Mouse (Mus musculus) midbrain, embryonic 11.5 days (tissue): Measurements from ENCODE around the gene Gemin4. TPM values are rescaled to one million over a fixed set of nuclear protein-coding genes. Genes with fewer than 3 reads are reported as not detected.

Experiments
- ATAC-seq: fragments of 200-750 bp; cut with Nextera tagmentation; 2 replicates; pipeline ENCODE4 v1.8.0; 2017; ENCODE audit warnings: moderate TSS enrichment, moderate library complexity; ENCODE audit not compliant: low FRiP score
- DNase-seq: peaks from one replicate; pipeline ENCODE4 v3.0.0; 2015; ENCODE audit warnings: low spot score; ENCODE audit errors: missing footprints
- H3K27ac ChIP-seq: fragments of 300-500 bp; sonication (generic); 2 replicates; pipeline ENCODE4 v1.5.1; 2014; ENCODE audit warnings: low read depth, low read length
- H3K27me3 ChIP-seq: fragments of 300-500 bp; sonication (generic); 2 replicates; pipeline ENCODE4 v1.6.1; 2014; ENCODE audit warnings: mild to moderate bottlenecking, low read length, moderate library complexity, mixed read lengths; ENCODE audit not compliant: control insufficient read depth, insufficient read depth
- H3K36me3 ChIP-seq: fragments of 300-500 bp; sonication (generic); 2 replicates; pipeline ENCODE4 v1.6.1; 2014; ENCODE audit warnings: mild to moderate bottlenecking, low read length, moderate library complexity, mixed read lengths; ENCODE audit not compliant: control insufficient read depth, insufficient read depth
- H3K4me1 ChIP-seq: fragments of 300-500 bp; sonication (generic); 2 replicates; pipeline ENCODE4 v1.6.1; 2014; ENCODE audit warnings: low read length; ENCODE audit not compliant: control insufficient read depth, insufficient read depth
- H3K4me2 ChIP-seq: fragments of 300-500 bp; sonication (generic); 2 replicates; pipeline ENCODE4 v1.6.1; 2014; ENCODE audit warnings: mild to moderate bottlenecking, moderate library complexity
- H3K4me3 ChIP-seq: fragments of 300-500 bp; sonication (generic); 2 replicates; pipeline ENCODE4 v1.5.1; 2014; ENCODE audit warnings: low read depth, low read length
- H3K9ac ChIP-seq: fragments of 300-500 bp; sonication (generic); 2 replicates; pipeline ENCODE4 v1.6.1; 2014; ENCODE audit warnings: low read length
- H3K9me3 ChIP-seq: fragments of 300-500 bp; sonication (generic); 2 replicates; pipeline ENCODE4 v1.6.1; 2016; ENCODE audit warnings: low read length; ENCODE audit not compliant: control insufficient read depth
- WGBS: fragments of 180-500 bp; shearing (Covaris S2); extraction: QIAGEN DNeasy Blood & Tissue Kit; methylation state at CpG from one replicate; pipeline ENCODE4 v1.1.7; 2014; 5-methylcytosine and 5-hydroxymethylcytosine counted together
- polyA plus RNA-seq: library from polyadenylated mRNA; unstranded; fragments of >200 nt; fragmentation: Nextera tagmentation; extraction: Ambion mirVana; gene quantifications from 2 replicates; pipeline ENCODE4 v1.2.1, GENCODE M21; 2014

Gene Gemin4
- polyA plus RNA-seq, 1 experiment from 2014 or later = 42.8 TPM

DNA sequence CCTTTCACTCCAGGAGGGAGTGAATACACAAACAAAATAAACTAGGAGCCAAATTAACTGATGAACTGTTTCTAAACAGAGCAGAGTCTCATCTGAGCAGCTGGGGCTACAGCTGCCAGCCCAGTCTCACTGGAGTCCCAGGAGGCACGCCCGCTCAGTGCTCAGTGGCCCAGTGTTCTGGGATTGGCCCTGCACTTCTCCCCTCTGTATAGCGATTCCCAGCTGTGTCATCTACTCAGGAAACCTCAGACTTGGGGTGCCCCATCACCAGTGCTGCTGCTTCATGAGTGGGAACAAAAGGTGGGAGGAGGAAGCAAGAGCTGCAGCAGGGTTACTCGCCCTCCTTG lies 36.4 kb upstream of the Gemin4 start:
- 84% methylated on average over 4 of the region's 4 CpGs for WGBS
- no peak overlapping the region for H3K4me3 ChIP-seq
- no peaks in the 10 kb centered on the region for H3K9me3 ChIP-seq
- H3K27ac ChIP-seq = peak overlapping the region; percentile 44
- peaks cover 3% of the 10 kb centered on the region; the same call in 1 of the 2 replicates for H3K36me3 ChIP-seq
- H3K27me3 ChIP-seq = no peaks in the 10 kb centered on the region
- DNase-seq = peak; percentile 82
- no peak for ATAC-seq
- no peak overlapping the region for H3K4me2 ChIP-seq
- H3K4me1 ChIP-seq = peaks cover 9% of the 10 kb centered on the region
- H3K9ac ChIP-seq = no peak overlapping the region

DNA sequence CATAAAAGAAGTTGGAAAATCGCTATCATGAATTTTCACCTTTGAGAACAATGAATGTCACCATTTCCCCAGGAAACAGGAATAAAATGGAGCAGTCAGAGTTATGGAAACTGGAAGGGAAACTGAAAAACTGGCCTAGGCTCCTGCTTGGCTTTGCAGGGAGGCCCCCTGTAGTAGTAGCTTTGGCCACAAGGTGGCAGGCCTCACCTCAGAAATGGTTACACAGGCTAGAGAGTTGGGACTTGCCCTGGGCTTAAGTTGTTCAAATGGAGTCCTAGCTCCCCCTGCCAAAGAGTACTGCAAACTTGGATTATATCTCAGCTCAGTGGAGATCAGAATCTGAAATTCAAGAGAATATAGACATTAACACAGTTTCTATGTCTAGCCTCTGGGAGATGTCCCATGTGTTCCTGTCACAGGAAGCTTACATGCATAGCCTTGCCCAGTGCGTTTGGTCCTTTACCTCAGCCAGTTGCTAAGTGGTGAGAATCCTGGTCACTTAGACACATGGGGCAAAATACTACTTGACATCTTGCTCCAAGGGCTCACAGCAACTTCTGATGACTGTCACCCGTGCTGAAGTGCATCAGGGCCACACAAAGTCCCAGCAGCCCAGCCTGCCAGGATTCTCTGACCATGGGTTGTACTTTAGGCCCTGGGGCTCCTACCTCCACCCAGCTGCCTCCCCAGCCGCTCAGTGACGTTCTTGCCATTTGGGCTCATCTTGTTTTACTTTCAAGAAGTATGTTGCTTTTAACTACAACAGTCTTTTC lies 35.9 kb upstream of the Gemin4 start:
- H3K9ac ChIP-seq = peak overlapping the region; percentile 5; the same call in 1 of the 2 replicates
- peak overlapping the region; percentile 44 for H3K27ac ChIP-seq
- peaks cover 7% of the 10 kb centered on the region for H3K4me1 ChIP-seq
- H3K4me3 ChIP-seq = no peak overlapping the region
- peak; percentile 98 for DNase-seq
- H3K36me3 ChIP-seq = peaks cover 3% of the 10 kb centered on the region; the same call in 1 of the 2 replicates
- 52% methylated on average over 5 of the region's 5 CpGs for WGBS
- peak; percentile 76 for ATAC-seq
- H3K27me3 ChIP-seq = no peaks in the 10 kb centered on the region
- H3K9me3 ChIP-seq = no peaks in the 10 kb centered on the region
- H3K4me2 ChIP-seq = no peak overlapping the region

DNA sequence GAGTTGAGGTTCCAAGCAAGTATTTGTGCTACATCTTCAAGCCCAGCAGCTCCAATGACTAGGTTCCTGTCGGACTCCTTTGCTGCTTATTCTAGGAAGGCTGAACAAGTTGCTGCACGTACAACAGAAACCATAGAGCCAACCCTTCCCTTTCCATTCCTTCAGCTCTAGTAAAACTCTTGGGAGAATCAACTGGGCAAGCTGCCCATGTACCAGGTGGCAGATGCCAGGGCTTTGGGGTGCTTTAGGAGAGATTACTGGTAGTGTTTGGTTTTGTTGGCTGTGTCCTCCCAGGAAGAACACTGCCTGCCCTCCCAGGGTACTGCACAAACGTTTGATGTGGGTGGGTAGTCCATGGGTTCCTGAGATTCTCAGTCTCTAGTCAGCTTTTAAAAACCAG lies 34.6 kb upstream of the Gemin4 start:
- no peak overlapping the region for H3K4me2 ChIP-seq
- no peak overlapping the region for H3K27ac ChIP-seq
- whole genome bisulfite sequencing = 68% methylated on average over 3 of the region's 3 CpGs
- no peak overlapping the region for H3K9ac ChIP-seq
- H3K4me3 ChIP-seq = no peak overlapping the region
- H3K27me3 ChIP-seq = no peaks in the 10 kb centered on the region
- DNase-seq (no peak), ATAC-seq (no peak)
- H3K36me3 ChIP-seq = peaks cover 3% of the 10 kb centered on the region; the same call in 1 of the 2 replicates
- no peaks in the 10 kb centered on the region for H3K9me3 ChIP-seq
- H3K4me1 ChIP-seq = peaks cover 7% of the 10 kb centered on the region

DNA sequence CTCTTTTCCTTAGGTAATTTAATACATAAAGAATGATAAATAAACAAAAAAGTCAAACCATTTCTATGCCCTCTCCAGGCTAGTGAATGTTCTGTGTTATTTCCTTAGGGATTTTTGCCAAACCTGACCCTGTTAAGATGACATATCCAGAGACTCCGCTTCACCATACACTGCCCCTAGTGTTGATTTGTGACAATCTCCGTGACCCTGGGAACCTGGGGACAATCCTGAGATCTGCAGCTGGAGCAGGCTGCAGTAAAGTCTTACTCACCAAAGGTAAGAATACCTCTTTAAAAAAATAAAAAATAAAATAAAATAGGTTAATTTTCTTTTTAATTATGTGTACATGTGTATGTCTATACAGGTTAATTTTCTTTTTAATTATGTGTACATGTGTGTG lies 29.8 kb upstream of the Gemin4 start:
- H3K27ac ChIP-seq = no peak overlapping the region
- DNase-seq (no peak), ATAC-seq (no peak)
- H3K4me2 ChIP-seq = no peak overlapping the region
- WGBS = 42% methylated on average over 2 of the region's 2 CpGs
- H3K4me1 ChIP-seq = peaks cover 10% of the 10 kb centered on the region
- H3K9me3 ChIP-seq = no peaks in the 10 kb centered on the region
- H3K4me3 ChIP-seq = no peak overlapping the region
- peaks cover 3% of the 10 kb centered on the region; the same call in 1 of the 2 replicates for H3K36me3 ChIP-seq
- no peaks in the 10 kb centered on the region for H3K27me3 ChIP-seq
- no peak overlapping the region for H3K9ac ChIP-seq

DNA sequence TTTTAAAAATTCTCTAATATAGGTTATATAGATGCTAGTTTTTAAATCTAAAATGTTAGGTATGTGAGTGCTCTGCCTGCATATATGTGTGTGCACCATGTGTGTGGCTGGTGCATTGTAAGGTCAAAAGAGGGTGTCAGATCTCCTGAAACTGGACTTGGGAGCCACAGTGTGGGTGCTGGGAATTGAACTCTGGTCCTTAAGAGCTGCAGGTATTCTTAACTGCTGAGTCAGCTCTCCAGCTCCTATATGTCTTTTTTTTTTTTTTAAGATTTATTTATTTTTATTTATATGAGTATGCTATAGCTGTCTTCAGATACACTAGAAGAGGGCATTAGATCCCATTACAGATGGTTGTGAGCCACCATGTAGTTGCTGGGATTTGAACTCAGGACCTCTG lies 29.0 kb upstream of the Gemin4 start:
- no peak overlapping the region for H3K9ac ChIP-seq
- no peaks in the 10 kb centered on the region for H3K9me3 ChIP-seq
- ATAC-seq (no peak), DNase-seq (no peak)
- peaks cover 3% of the 10 kb centered on the region; the same call in 1 of the 2 replicates for H3K36me3 ChIP-seq
- H3K4me3 ChIP-seq = no peak overlapping the region
- H3K4me2 ChIP-seq = no peak overlapping the region
- no peaks in the 10 kb centered on the region for H3K27me3 ChIP-seq
- no peak overlapping the region for H3K27ac ChIP-seq
- H3K4me1 ChIP-seq = peaks cover 10% of the 10 kb centered on the region

DNA sequence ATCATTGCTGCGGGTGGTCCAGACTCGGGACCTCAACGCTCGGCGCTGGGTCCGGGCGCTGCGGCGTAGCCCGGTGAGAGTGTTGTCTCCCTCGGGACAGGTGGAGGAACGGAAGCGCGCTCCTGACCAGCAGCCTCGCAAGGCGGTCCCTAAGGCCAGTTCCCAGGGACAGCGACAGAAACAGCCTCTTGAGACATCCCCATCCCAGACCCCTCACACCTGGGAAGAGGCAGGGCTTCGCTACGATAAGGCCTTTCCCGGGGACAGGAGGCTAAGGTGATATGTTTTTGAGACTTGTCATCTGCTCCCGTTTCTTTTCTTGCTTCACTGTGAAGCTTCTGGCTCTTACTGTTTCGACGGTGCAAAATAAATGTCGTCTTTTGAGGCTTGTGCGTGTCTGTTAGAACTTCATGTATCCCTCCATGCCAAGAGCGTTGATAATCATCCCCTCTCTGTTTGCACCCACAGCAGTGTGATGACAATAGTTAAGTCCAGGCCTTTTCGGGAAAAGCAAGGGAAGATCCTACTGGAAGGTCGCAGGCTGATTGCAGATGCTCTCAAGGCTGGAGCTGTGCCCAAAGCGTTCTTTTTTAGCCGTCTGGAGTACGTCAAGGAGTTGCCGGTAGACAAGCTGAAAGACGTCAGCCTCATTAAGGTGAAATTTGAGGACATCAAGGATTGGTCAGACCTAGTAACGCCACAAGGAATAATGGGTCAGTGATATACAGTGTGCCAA lies 26.5 kb upstream of the Gemin4 start:
- Histone ChIP-seq H3K4me3 (peak overlapping the region; percentile 63), H3K27me3 (no peaks in the 10 kb centered on the region), H3K4me1 (peaks cover 10% of the 10 kb centered on the region), H3K27ac (no peak overlapping the region), H3K36me3 (no peaks in the 10 kb centered on the region; the same call in 1 of the 2 replicates), H3K9ac (peak overlapping the region; percentile 80), H3K9me3 (no peaks in the 10 kb centered on the region), H3K4me2 (peak overlapping the region; percentile 89)
- no peak for DNase-seq
- no peak; the same call in 1 of the 2 replicates for ATAC-seq
- 5% methylated on average over 34 of the region's 34 CpGs for WGBS

DNA sequence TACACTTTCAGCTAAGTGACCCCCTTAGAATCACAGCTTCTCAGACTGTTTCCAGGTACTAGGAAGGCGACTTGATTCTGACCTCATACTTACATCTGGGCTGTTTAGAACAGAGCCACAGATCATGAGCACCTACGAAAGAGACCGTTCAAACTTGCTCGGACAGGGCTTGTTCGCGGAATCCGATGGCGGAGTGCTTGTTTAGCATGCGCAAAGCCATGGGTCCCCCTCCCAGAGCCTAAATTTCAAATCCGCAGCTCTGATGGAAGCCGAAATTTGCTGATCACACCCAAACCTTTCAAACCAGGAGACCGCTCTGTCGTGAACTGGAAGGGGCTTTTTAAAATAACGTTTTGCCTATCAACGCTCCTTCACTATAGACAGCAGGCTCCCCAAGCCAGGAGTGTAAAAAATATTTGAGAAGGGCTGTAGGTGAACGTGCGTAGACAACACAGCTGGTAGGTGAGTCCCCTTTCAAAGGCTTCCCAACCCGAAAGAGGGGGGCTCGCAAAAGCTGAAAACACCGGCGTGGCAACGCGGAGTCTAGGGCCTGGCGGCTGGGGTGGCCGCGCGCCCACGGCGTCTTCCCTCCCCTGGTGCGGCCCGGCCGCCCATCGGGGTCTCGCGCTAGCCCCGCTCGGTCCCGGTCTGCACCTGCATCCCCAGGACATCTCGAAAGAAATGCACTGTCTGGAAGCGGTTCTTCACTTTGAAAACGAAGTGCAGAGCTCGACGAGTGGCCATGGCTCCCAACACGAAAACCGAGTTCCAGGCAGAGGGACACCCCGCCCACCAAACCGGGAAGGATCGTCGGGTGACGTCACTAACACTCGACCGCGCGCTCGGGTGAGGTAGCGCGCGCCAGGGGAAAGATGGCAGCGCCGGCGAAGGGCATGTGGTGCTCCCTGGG lies 25.7 kb upstream of the Gemin4 start, which contains the start of the genes Mrm3 and Glod4:
Gene Mrm3 (plus strand): TSS at position 815 of the 910 bp plus-strand sequence.
Gene Glod4 (minus strand): TSS at position 825 of the 910 bp plus-strand sequence.
- H3K9ac ChIP-seq = peak within 1 kb of the TSS; percentile 80
- H3K4me2 ChIP-seq = peak within 1 kb of the TSS; percentile 89
- peaks cover 10% of the 10 kb centered on the region for H3K4me1 ChIP-seq
- no peak within 1 kb of the TSS for H3K27ac ChIP-seq
- no peaks in the 10 kb centered on the region for H3K27me3 ChIP-seq
- WGBS = under 1% methylated on average over 61 of the region's 61 CpGs
- peak within 1 kb of the TSS; percentile 63 for H3K4me3 ChIP-seq
- H3K9me3 ChIP-seq = no peaks in the 10 kb centered on the region
- no peaks in the 10 kb centered on the region; the same call in 1 of the 2 replicates for H3K36me3 ChIP-seq
- ATAC-seq (peak; percentile 90), DNase-seq (peak; percentile 100)

DNA sequence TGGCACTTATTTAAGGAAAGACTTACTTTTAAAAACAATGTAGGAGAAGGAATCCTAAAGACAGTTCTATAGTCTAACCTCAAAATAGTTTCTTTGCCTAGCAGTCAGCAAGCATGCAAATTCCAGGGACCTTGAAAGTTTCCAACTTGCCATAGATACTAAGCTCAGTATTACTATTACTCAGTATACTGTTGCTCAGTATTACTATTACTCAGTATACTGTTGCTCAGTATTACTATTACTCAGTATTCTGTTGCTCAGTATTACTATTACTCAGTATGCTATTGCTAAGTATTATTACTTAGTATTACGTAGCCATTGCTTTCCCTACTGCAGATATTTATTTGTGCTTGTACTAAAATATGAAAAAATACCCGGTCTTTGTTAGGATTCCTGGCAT lies 22.3 kb upstream of the Gemin4 start:
- Histone ChIP-seq H3K36me3 (peaks cover 4% of the 10 kb centered on the region; the same call in 1 of the 2 replicates), H3K9me3 (no peaks in the 10 kb centered on the region)

More for the DNA sequence above, 22.3 kb upstream of the Gemin4 start:
- ATAC-seq (no peak), DNase-seq (no peak)
- Histone ChIP-seq H3K27me3 (no peaks in the 10 kb centered on the region), H3K4me2 (no peak overlapping the region), H3K9ac (no peak overlapping the region), H3K27ac (no peak overlapping the region), H3K4me1 (peaks cover 10% of the 10 kb centered on the region), H3K4me3 (no peak overlapping the region)
- 94% methylated on average over 2 of the region's 2 CpGs for WGBS
